12 mouse cellular contexts compared by ENCODE assay signal in the genomic region with DNA sequence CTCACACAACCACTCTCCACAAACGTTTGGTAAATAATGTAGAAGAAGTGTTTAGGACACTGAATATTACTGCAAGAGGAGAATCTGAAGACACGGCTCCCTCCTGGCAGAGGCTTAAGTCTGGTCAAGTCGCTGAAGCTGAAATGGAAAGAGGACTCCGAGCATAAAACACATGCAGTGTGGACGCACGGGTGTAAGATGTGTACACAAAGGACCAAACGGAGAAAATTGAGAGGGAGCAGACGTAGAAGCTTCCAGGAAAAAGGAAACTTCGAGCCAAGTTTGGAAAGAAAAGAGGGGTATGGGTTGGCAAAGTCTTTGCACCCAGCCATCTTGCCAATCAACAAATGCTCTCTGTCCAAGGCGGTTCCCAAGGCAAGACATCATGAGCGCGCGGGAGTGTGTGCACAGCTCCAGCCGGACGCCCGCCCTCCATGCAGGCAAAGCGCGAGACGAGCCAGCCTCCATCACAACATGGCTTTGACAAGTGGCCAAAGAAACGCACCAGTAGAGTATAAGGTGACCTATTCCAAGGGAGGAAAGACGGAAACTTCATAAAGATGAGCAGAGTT.
DNase-seq lines count a peak whose midpoint lies in the region; ATAC-seq lines count a peak whose summit lies in the region.
"Had no signal": no experiment of that assay in that cellular context is flagged by ENCODE, and none has a peak within 500 bp of the region (broad histone marks: within the 10 kb centered on the region; RNA-seq: fewer than 3 reads in every experiment).

No protein-coding gene starts in this region.

- WGBS in hindbrain, embryonic 16.5 days, result 66% methylated on average over 21 of the region's 21 CpGs
- 94% methylated on average over 21 of the region's 21 CpGs for WGBS in limb, embryonic 10.5 days

- peak overlapping the region; percentile 51 for H3K4me2 ChIP-seq in hindbrain, embryonic 16.5 days (ENCODE audit: low read length)
- H3K4me2 ChIP-seq: neural tube, embryonic 12.5 days had no signal

- no peak overlapping the region; the same call in 1 of the 2 replicates for H3K27ac ChIP-seq in hindbrain, embryonic 16.5 days (ENCODE audit: low read depth, low read length)
- no peak overlapping the region for H3K27ac ChIP-seq in limb, embryonic 10.5 days
- H3K27ac ChIP-seq: kidney, postnatal 0 days; macrophage; neural tube, embryonic 12.5 days had no signal

- no peaks in the 10 kb centered on the region for H3K36me3 ChIP-seq in hindbrain, embryonic 16.5 days (ENCODE audit: control insufficient read depth, insufficient read depth, low read length)
- no peaks in the 10 kb centered on the region for H3K36me3 ChIP-seq in limb, embryonic 10.5 days
- H3K36me3 ChIP-seq: neural tube, embryonic 12.5 days had no signal

- no peaks in the 10 kb centered on the region; the same call in none of the 2 replicates for H3K4me1 ChIP-seq in hindbrain, embryonic 16.5 days (ENCODE audit: control insufficient read depth, insufficient read depth, low read depth, low read length)
- H3K4me1 ChIP-seq in limb, embryonic 10.5 days, result peaks cover 30% of the 10 kb centered on the region

- DNase-seq in frontal cortex, postnatal 10 days (ENCODE audit: low spot score in 2 of 2), result peak; percentile 32 to 43
- DNase-seq in frontal cortex, adult 2 months (ENCODE audit: extremely low spot score in 1 of 2, low spot score in 1 of 2), result no peak
- DNase-seq in lung, postnatal 4 days, result peak; percentile 4 to 22
- DNase-seq in lung, postnatal 14 days, result no peak
- peak; percentile 46 for DNase-seq in right cerebral cortex, postnatal 14 days
- DNase-seq in limb, embryonic 10.5 days (ENCODE audit: low spot score), result no peak
- DNase-seq: gastrocnemius, postnatal 14 days; heart, postnatal 4 days had no signal

- no peak overlapping the region for H3K9ac ChIP-seq in hindbrain, embryonic 16.5 days (ENCODE audit: low read depth, low read length)
- H3K9ac ChIP-seq: neural tube, embryonic 12.5 days had no signal

- H3K4me3 ChIP-seq in hindbrain, embryonic 16.5 days (ENCODE audit: low read length), result no peak overlapping the region; the same call in 1 of the 2 replicates
- H3K4me3 ChIP-seq in limb, embryonic 10.5 days, result no peak overlapping the region
- H3K4me3 ChIP-seq: neural tube, embryonic 12.5 days had no signal

- H3K9me3 ChIP-seq in hindbrain, embryonic 16.5 days (ENCODE audit: control insufficient read depth, low read length), result no peaks in the 10 kb centered on the region
- H3K9me3 ChIP-seq in limb, embryonic 10.5 days (replicated peaks), result no peaks in the 10 kb centered on the region
- H3K9me3 ChIP-seq: neural tube, embryonic 12.5 days had no signal

- no peaks in the 10 kb centered on the region for H3K27me3 ChIP-seq in hindbrain, embryonic 16.5 days (replicated peaks; ENCODE audit: control insufficient read depth, insufficient read depth, low read length)
- H3K27me3 ChIP-seq in limb, embryonic 10.5 days (ENCODE audit: low read depth, poor library complexity, severe bottlenecking), result no peaks in the 10 kb centered on the region
- H3K27me3 ChIP-seq: neural tube, embryonic 12.5 days had no signal

- ATAC-seq in hindbrain, embryonic 16.5 days, result peak; percentile 86

Comparison
In these comparisons a context has a peak if more than half of its experiments do, and no peak if none do; other contexts are left out.
1. DNase-seq: peak in frontal cortex, postnatal 10 days (2 of 2), lung, postnatal 4 days (2 of 2) and right cerebral cortex, postnatal 14 days (single experiment); none in frontal cortex, adult 2 months (0 of 2), lung, postnatal 14 days (single experiment) and limb, embryonic 10.5 days (single experiment).